ENCODE assay signal across 8 mouse cellular contexts in genomic region chr8:105275840-105276239, GRCm38 (mm10). TPM values are rescaled to one million over a fixed set of nuclear protein-coding genes. Genes with fewer than 3 reads are reported as not detected.
DNase-seq lines count a peak whose midpoint lies in the region; ATAC-seq lines count a peak whose summit lies in the region.

Gene Nol3, plus strand, starts transcription at chr8:105276140.

- peak within 1 kb of the TSS; percentile 34 for H3K4me3 ChIP-seq in kidney, embryonic 14.5 days (ENCODE audit: low read length)
- H3K4me3 ChIP-seq in embryonic facial prominence, embryonic 12.5 days = peak within 1 kb of the TSS; percentile 40
- peak within 1 kb of the TSS; percentile 57 for H3K4me3 ChIP-seq in midbrain, embryonic 10.5 days

- ATAC-seq in kidney, embryonic 14.5 days (ENCODE audit: low FRiP score, low TSS enrichment) = no peak
- ATAC-seq in embryonic facial prominence, embryonic 12.5 days (ENCODE audit: insufficient number of reproducible peaks, insufficient read depth, low FRiP score, low TSS enrichment) = no peak

- WGBS in kidney, embryonic 14.5 days = 7% methylated on average over 10 of the region's 10 CpGs
- 7% methylated on average over 10 of the region's 10 CpGs for WGBS in embryonic facial prominence, embryonic 12.5 days
- WGBS in midbrain, embryonic 10.5 days = 7% methylated on average over 10 of the region's 10 CpGs

- H3K27me3 ChIP-seq in kidney, embryonic 14.5 days (ENCODE audit: control insufficient read depth, insufficient read depth, low read length) = peaks cover 90% of the 10 kb centered on the region
- H3K27me3 ChIP-seq in embryonic facial prominence, embryonic 12.5 days = peaks cover 99% of the 10 kb centered on the region
- H3K27me3 ChIP-seq in midbrain, embryonic 10.5 days (ENCODE audit: low read depth, poor library complexity, severe bottlenecking) = peaks cover 100% of the 10 kb centered on the region

- H3K9ac ChIP-seq in kidney, embryonic 14.5 days (ENCODE audit: low read depth, low read length) = 0 out of 2 replicates have a peak within 1 kb of the TSS, but pooled peaks have one; percentile 29
- H3K9ac ChIP-seq in embryonic facial prominence, embryonic 12.5 days = peak within 1 kb of the TSS; percentile 42; the same call in 1 of the 2 replicates

- H3K36me3 ChIP-seq in kidney, embryonic 14.5 days (ENCODE audit: control insufficient read depth, insufficient read depth, low read length) = no peaks in the 10 kb centered on the region
- H3K36me3 ChIP-seq in embryonic facial prominence, embryonic 12.5 days = 0 out of 2 replicates have a peak, but pooled peaks cover 3% of the 10 kb centered on the region
- H3K36me3 ChIP-seq in midbrain, embryonic 10.5 days = peaks cover 9% of the 10 kb centered on the region; the same call in 1 of the 2 replicates

- no peak within 1 kb of the TSS for H3K27ac ChIP-seq in kidney, embryonic 14.5 days (ENCODE audit: low read depth, low read length)
- no peak within 1 kb of the TSS for H3K27ac ChIP-seq in embryonic facial prominence, embryonic 12.5 days
- H3K27ac ChIP-seq in midbrain, embryonic 10.5 days (replicated peaks) = peak within 1 kb of the TSS; percentile 67

- H3K4me1 ChIP-seq in kidney, embryonic 14.5 days (ENCODE audit: control insufficient read depth, insufficient read depth, low read length) = peaks cover 17% of the 10 kb centered on the region; the same call in 1 of the 2 replicates
- peaks cover 17% of the 10 kb centered on the region for H3K4me1 ChIP-seq in embryonic facial prominence, embryonic 12.5 days
- peaks cover 31% of the 10 kb centered on the region for H3K4me1 ChIP-seq in midbrain, embryonic 10.5 days

- DNase-seq in kidney, adult 9 months = no peak
- DNase-seq in heart, postnatal 10 days = no peak
- no peak for DNase-seq in midbrain, embryonic 10.5 days (ENCODE audit: low spot score)
- no peak for DNase-seq in cerebellum, adult 8-10 months
- no peak for DNase-seq in cerebellum, adult 9-11 months
- DNase-seq in adipocyte (ENCODE audit: low spot score) = no peak

- H3K9me3 ChIP-seq in kidney, embryonic 14.5 days (ENCODE audit: control insufficient read depth, low read length) = no peaks in the 10 kb centered on the region
- no peaks in the 10 kb centered on the region for H3K9me3 ChIP-seq in embryonic facial prominence, embryonic 12.5 days
- no peaks in the 10 kb centered on the region for H3K9me3 ChIP-seq in midbrain, embryonic 10.5 days (replicated peaks)

- H3K4me2 ChIP-seq in kidney, embryonic 14.5 days (replicated peaks; ENCODE audit: low read depth, low read length) = peak within 1 kb of the TSS; percentile 53
- peak within 1 kb of the TSS; percentile 61 for H3K4me2 ChIP-seq in embryonic facial prominence, embryonic 12.5 days (replicated peaks)

- intact Hi-C loops in heart, postnatal 10 days (cut with DNase I) = no loop called here

RNA-seq across cellular contexts. Expression of gene Nol3, which starts in this region (rescaled TPM):
- 0.85 and 1.1 TPM in 2 replicates for polyA plus RNA-seq in kidney, embryonic 14.5 days (2014; fragmentation: Nextera tagmentation; extraction: Ambion mirVana)
- 2.1 and 2.4 TPM in 2 replicates for polyA plus RNA-seq in embryonic facial prominence, embryonic 12.5 days (2016; fragmentation: Nextera tagmentation; extraction: Ambion mirVana)
- total RNA-seq in heart, postnatal 10 days (2021) = 10 to 100 TPM; 14.7 to 16.2 TPM
- 1.4 and 2.3 TPM in 2 replicates for polyA plus RNA-seq in midbrain, embryonic 10.5 days (2016; fragmentation: Nextera tagmentation; extraction: Ambion mirVana)
